Mouse (Mus musculus): ENCODE data around the gene Rnf40.

DNA sequence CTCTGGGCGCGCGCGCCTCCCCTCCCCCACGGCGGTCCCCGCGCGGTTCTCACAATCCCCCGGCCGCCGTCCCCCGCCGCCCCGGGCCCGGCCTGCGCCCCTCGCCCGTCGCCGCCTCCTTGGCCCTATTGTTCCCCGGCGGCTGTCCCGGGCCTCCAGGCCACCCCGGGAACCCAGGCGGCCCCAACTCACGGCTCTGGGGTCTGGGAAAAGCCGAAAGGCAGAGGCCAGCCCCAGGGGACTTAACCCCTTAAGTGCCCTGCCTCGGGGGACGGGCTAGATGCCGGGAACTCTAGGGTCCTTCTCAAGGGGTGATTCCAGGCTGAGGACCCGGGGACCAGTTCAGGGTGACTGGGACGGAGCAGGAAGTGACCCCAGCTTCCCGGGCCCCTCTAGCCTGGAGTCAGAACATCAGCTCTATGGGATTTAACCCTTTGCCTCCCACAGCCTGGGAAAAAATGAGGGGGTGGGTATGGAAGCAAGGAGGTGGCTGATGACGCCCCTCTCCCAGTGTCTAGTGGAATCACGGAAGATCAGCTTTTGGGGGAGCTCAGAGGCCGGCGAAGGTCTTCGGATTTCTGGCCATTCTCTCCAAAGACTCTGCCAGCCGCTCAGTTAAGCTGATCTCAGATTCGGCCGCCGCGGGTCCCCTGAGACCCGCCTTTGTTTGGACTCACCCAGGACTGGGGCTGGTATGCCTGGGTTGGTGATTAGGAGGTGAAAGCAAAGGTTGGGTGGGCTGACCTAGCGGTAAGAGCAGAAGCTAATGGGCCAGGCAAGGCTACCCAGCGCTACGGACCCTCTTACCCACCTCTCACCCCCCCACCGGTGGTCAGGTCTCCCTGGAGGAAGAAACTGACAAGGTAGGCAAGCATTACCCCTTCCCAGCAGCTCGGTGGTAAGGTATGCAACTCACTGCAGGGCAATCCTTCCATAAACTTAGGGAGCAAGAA, 26.6 kb downstream of the Rnf40 start, which contains the start of gene Zfp629:
- no peak for TF ChIP-seq POLR2A (IDR thresholded peaks at IDR 0.05; ENCODE audit: insufficient read length, low read depth)
- no peak for TF ChIP-seq POLR2AphosphoS2 (IDR thresholded peaks at IDR 0.05; ENCODE audit: insufficient read length, low read depth)
- TF ChIP-seq USF1 (IDR thresholded peaks at IDR 0.05; ENCODE audit: low read depth), result no peak
- no peak for TF ChIP-seq CEBPB (IDR thresholded peaks at IDR 0.05; ENCODE audit: insufficient read depth, poor library complexity, severe bottlenecking)
- TF ChIP-seq TCF12 (IDR thresholded peaks at IDR 0.05; ENCODE audit: insufficient read depth, poor library complexity, severe bottlenecking), result no peak
- TF ChIP-seq MYOD1 (IDR thresholded peaks at IDR 0.05; ENCODE audit: control insufficient read depth in 1 of 3, insufficient read length in 2 of 3, low read depth in 2 of 3), result no peak
- TF ChIP-seq MYOG (IDR thresholded peaks at IDR 0.05; ENCODE audit: control insufficient read depth in 1 of 3, insufficient read depth in 1 of 3, insufficient read length in 2 of 3, low read depth in 2 of 3), result no peak
- TF ChIP-seq E2F4 (IDR thresholded peaks at IDR 0.05; ENCODE audit: insufficient read depth), result no peak
- no peak for TF ChIP-seq MAX (IDR thresholded peaks at IDR 0.05; ENCODE audit: low read depth)
- no peak for TF ChIP-seq TCF3 (IDR thresholded peaks at IDR 0.05; ENCODE audit: insufficient read length, low read depth)
- no peak for TF ChIP-seq SRF (IDR thresholded peaks at IDR 0.05; ENCODE audit: control insufficient read depth, insufficient read length, low read depth)
